Mouse (Mus musculus) testis, adult 10 weeks (tissue): Measurements from ENCODE around the gene Dapk3. TPM values are rescaled to one million over a fixed set of nuclear protein-coding genes. Genes with fewer than 3 reads are reported as not detected.

Source experiments
- polyA plus RNA-seq: library from polyadenylated mRNA; stranded (reverse); fragments of 350-450 nt; fragmentation: Illumina TruSeq; extraction: RNeasy Lipid Tissue Mini Kit (QIAGEN cat#74804); gene quantifications from one replicate; pipeline ENCODE4 v1.2.3, GENCODE M21; 2014; ENCODE audit warnings: low read depth, low replicate concordance

The Dapk3 gene
- polyA plus RNA-seq: not detected

GRCm38 (mm10) chr10:81182336-81183333, at the start of gene Dapk3:
Gene Dapk3, plus strand, starts transcription at chr10:81183005.

GRCm38 (mm10) chr10:81134966-81135681, 47.7 kb upstream of the Dapk3 start, which contains the start of gene Zbtb7a:
Gene Zbtb7a, plus strand, starts transcription at chr10:81135220.

GRCm38 (mm10) chr10:81167200-81168086, 15.4 kb upstream of the Dapk3 start, which contains the start of gene Pias4:
Gene Pias4, minus strand, starts transcription at chr10:81167923.

GRCm38 (mm10) chr10:81176466-81177271, 6.1 kb upstream of the Dapk3 start, which contains the start of gene Eef2:
Gene Eef2, plus strand, starts transcription at chr10:81176631.

GRCm38 (mm10) chr10:81183805-81184204, 1.0 kb downstream of the Dapk3 start, which contains the start of gene 4930442H23Rik:
Gene 4930442H23Rik, minus strand, starts transcription at chr10:81183849.

GRCm38 (mm10) chr10:81201807-81202758, 19.3 kb downstream of the Dapk3 start, which contains the start of gene Nmrk2:
Gene Nmrk2, minus strand, starts transcription at chr10:81202051.

GRCm38 (mm10) chr10:81230438-81231332, 47.9 kb downstream of the Dapk3 start, which contains the start of gene Atcay:
Gene Atcay, minus strand, starts transcription at chr10:81230833.

GRCm38 (mm10) chr10:81232580-81233225, 49.9 kb downstream of the Dapk3 start, which contains the start of gene Zfr2:
Gene Zfr2, plus strand, starts transcription at chr10:81233155.

Other genes starting within 250 kb of the Dapk3 start
- gene Gng7, start 168.1 kb upstream of the Dapk3 start, polyA plus RNA-seq: 0.27 TPM
- 0.17 TPM for gene Diras1, start 157.3 kb upstream of the Dapk3 start, polyA plus RNA-seq
- 0.71 TPM for gene Slc39a3, start 145.6 kb upstream of the Dapk3 start, polyA plus RNA-seq
- 3.3 TPM for gene Sgta, start 122.8 kb upstream of the Dapk3 start, polyA plus RNA-seq
- 3.0 TPM for gene Thop1, start 113.0 kb upstream of the Dapk3 start, polyA plus RNA-seq
- 0.08 TPM for gene Creb3l3, start 84.1 kb upstream of the Dapk3 start, polyA plus RNA-seq
- gene Map2k2, start 77.1 kb upstream of the Dapk3 start, polyA plus RNA-seq: 3.2 TPM
- gene Zbtb7a, start 47.8 kb upstream of the Dapk3 start, polyA plus RNA-seq: 1.8 TPM
- 0.78 TPM for gene Pias4, start 15.1 kb upstream of the Dapk3 start, polyA plus RNA-seq
- gene Eef2, start 6.4 kb upstream of the Dapk3 start, polyA plus RNA-seq: 18.1 TPM
- 0.28 TPM for gene 4930442H23Rik, start 844 bp downstream of the Dapk3 start, polyA plus RNA-seq
- gene Nmrk2, start 19.0 kb downstream of the Dapk3 start, polyA plus RNA-seq: not detected
- 0.06 TPM for gene Atcay, start 47.8 kb downstream of the Dapk3 start, polyA plus RNA-seq
- gene Zfr2, start 50.1 kb downstream of the Dapk3 start, polyA plus RNA-seq: 0.76 TPM
- gene Matk, start 69.9 kb downstream of the Dapk3 start, polyA plus RNA-seq: not detected
- 6.4 TPM for gene Mrpl54, start 83.9 kb downstream of the Dapk3 start, polyA plus RNA-seq
- gene Apba3, start 84.0 kb downstream of the Dapk3 start, polyA plus RNA-seq: 4.4 TPM
- gene Tjp3, start 108.6 kb downstream of the Dapk3 start, polyA plus RNA-seq: not detected
- 0.67 TPM for gene Pip5k1c, start 110.0 kb downstream of the Dapk3 start, polyA plus RNA-seq
- gene Cactin, start 138.1 kb downstream of the Dapk3 start, polyA plus RNA-seq: 0.14 TPM
- not detected for gene Tbxa2r, start 145.7 kb downstream of the Dapk3 start, polyA plus RNA-seq
- gene Gipc3, start 160.3 kb downstream of the Dapk3 start, polyA plus RNA-seq: 0.11 TPM
- gene Hmg20b, start 167.5 kb downstream of the Dapk3 start, polyA plus RNA-seq: 2.9 TPM
- 0.90 TPM for gene Mfsd12, start 174.5 kb downstream of the Dapk3 start, polyA plus RNA-seq
- gene 4930404N11Rik, start 182.8 kb downstream of the Dapk3 start, polyA plus RNA-seq: not detected
- 1.1 TPM for gene Fzr1, start 195.5 kb downstream of the Dapk3 start, polyA plus RNA-seq
- gene Dohh, start 201.4 kb downstream of the Dapk3 start, polyA plus RNA-seq: not detected
- 0.20 TPM for gene Gm48551, start 201.5 kb downstream of the Dapk3 start, polyA plus RNA-seq
- gene Gm48552, start 206.0 kb downstream of the Dapk3 start, polyA plus RNA-seq: not detected
- gene Smim24, start 210.0 kb downstream of the Dapk3 start, polyA plus RNA-seq: 273 TPM